Mouse (Mus musculus) effector memory CD4-positive, alpha-beta T cell, adult 7 months (primary cell): ENCODE measurements around the gene Cbarp. TPM values are rescaled to one million over a fixed set of nuclear protein-coding genes. Genes with fewer than 3 reads are reported as not detected.

Experiments used
- polyA plus RNA-seq: library from polyadenylated mRNA; unstranded; fragments of 100-300 nt; shearing (Covaris generic); gene quantifications from one replicate; pipeline ENCODE4 v1.2.1, GENCODE M21; 2017

The Cbarp gene
- 5.3 TPM for polyA plus RNA-seq

DNA sequence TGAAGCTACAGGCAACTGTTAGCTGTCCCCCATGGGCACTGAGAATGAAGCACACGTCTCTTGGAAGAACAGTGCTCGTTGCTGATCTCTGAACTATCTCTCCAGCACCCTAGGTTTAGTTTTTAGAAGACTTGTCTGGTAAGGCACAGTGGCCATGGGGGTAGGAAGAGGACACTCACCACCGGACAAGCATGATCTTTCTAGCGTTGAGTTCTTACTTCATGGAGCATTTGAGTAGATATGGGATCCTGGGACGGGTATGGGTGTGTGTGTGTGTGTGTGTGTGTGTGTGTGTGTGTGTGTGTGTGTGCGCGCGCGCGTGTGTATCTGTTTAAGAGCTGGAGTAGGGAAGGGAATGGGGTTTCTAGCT is at the start of gene Cbarp:
Cbarp (minus strand) TSS at position 170 of the 370 bp plus-strand sequence.

DNA sequence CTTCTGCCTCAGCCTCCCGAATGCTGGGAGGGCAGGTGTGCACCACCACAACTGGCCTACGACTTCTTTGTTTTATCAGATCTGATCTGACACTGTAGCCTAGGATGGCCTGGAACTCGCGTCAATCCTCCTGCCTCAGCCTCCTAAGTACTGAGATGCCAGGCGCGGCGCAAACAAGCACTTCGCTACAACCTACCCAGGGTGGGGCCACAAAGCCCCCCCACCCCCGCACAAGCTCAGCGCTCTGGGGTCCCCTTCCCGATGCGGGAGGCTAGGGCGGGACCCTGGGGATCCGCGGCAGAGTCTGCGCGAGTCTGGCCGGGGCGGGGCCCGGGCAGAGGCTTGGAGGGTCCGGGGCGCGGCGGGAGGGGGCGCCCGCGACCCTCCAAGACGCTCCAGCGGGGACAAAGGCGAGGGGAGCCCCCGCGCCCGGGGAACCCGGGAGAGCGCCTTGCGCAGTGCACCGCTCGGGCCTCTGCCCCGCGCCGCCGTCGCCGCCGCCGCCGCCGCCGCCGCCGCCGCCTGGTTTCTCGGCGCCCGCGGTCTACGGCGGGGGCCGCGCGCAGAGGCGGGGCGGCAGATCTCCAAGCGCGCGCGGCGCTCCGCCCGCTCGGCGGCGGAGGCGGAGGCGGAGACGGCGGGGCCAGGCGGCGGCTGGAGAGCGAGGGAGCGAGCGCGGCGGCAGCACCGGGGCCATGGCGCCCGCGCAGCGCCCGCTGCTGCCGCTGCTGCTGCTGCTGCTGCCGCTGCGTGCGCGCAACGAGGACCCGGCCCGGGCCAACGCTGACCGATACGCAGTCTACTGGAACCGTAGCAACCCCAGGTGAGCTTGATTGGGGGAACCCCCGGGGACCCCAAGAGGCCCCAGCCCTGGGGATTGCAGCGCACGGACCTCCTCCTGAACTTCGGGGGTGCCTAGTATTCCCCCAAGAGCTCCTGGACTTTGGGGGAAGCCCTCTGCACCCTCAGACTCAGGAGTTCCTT is 38.7 kb upstream of the Cbarp start, which contains the start of gene Efna2:
Efna2 (plus strand) TSS at position 415 of the 984 bp plus-strand sequence.

DNA sequence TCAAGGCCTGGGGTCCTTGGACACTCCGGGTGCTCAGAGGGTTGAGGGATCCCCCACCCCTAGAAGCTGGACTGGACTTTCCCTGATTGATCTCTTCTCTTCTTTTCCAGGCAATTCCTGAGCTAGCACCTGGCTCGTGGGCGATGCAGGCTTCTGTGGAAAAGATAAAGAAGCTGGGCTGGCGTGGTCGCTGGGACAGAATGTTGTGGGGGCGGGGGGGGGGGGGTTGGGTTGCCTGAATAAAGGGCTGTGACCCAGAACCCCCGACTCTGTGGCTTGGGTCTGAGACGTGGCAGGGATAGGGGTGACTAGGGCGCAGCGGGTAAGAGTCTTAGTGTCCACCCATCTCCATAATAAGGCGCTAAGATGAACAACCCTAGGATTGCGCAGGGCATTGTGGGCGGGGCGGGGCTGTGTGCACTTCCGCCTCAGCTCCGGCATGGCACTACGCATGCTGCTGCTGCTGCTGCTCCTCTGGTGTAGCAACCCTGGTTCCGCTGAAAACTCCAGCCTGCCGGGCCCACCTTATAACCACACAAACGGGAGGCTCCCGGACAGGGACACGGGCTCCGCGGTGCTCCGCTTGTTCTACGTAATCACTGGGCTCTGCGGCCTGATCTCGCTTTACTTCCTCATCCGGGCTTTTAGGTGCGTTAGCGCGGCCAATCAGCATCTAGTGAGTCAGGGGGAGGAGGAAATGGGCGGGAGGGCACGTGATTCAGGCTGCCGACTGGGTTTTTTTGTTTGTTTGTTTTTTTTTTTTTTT is 32.1 kb upstream of the Cbarp start, which contains the start of gene 1600002K03Rik:
1600002K03Rik (plus strand) TSS at position 418 of the 766 bp plus-strand sequence.

DNA sequence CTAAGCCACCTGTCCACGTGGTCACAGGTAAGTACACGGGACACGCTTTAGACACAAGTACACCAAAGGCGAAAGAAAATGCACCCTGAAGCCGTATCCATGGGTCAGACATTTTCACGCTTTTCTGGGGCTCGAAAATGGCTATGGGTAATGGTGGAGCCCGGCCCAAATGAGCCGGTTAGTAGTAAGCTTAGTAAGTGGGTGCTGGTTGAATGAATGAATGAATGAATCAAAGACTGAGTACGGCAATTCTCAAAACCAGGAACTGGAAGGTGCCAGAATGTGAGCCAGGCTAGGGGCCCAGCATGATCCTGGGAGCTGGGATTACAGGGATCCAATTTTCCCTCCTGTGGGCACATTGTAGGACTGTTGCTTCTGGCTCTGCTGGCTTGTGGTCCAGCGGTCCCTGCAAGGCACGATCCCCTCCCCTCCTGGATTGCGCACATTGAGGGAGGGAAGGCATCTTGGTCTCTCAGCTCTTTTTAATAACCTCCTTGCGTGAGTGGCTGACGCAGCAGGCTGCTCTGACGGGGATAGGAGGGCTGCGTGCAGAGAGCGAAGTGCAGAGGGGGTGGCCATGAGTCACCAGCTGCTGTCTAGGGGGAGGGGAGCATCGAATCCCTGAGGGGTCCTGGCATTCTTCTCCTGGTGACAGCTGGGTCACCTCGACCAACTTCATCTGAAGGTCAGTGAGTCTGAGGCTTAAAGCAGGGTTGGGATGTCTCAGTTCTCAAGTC is 24.9 kb upstream of the Cbarp start, which contains the start of gene Cirbp:
Cirbp (plus strand) TSS at position 594 of the 737 bp plus-strand sequence.

DNA sequence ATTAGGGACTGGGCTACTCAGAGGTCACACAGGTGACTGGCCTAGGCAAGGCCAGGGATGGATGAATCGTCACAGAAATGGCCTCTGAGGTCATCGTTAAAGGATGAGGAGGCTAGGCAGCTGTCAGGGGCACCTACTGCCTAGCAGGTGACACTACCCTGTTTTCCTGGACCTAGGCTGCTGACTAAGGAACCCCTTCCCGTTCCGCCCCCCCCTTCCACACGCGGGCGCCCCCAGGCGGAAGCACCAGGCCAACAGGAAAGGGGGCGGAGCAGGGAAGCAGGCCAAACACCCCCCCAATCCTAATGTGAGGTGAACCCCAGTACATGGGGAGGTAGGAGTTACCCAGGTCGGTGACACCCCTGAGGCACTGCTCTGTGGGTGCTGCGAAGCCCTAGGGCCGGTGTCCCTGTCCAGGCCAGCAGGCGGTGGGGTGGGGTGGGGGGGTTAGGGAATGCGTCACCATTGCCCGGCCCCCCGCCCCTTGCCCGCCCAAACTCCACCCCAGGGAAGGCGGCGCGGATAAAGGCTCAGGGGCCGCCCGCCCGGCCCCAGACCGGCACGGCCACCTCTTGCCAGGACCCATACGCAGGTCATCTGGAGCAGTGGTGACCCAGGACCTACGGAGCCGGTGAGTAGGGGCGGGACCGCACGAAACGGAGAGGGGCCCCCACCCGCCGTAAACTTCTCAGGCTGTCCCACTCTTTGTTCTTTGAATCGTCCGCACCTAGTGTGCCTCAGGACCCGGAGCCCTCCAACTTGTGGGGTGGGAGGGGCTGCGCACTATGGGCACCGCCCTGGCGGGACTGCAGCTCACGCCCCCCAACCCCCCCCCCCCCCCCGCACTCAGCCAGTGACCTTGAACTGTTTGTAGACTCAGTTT is 7.3 kb upstream of the Cbarp start, which contains the start of gene Midn:
Midn (plus strand) TSS at position 554 of the 883 bp plus-strand sequence.

DNA sequence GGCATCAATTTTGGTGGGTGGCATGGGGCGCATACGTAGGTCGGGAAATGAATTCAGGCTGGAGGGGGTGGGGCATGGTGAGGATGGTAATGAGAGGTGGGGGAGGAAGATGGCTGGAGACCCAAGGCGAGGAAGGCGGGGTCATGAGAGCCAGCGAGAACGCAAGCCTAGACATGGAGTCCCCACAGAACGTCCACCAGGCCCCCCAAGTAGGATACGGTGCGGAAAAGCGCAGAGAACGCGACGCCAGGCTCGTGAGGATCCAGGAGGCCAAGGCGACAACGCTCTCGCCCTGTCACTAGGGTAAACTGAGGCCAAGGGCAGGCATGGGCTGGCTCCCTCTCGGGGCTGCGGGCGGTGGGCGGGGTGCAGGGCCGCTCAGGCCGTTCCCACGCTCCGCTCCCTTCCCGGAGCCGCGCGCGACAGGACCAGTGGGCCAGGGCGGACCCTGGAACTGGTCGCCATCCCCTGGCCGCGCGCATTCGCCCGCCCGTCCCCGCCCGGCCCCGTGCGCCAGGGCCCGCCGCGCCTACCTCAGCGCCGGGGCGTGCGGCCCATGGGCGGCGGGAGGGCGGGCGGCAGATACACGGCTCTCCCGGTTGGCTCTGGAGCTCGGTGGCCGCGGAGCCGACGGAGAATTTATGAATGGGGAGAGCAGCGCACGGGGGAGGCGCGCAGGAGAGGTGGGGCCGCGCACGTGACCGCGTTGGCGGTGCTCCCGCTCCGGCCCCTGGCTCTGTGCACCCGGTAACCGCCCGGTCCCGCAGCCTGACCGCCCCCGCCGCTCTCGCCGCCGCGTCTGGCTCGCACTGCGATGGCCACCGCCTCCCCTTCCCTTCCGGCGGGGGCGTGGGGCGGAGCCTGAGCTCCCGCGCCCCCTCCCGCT is 1.8 kb downstream of the Cbarp start, which contains the start of gene Atp5d:
Atp5d (plus strand) TSS at position 80 of the 886 bp plus-strand sequence.

DNA sequence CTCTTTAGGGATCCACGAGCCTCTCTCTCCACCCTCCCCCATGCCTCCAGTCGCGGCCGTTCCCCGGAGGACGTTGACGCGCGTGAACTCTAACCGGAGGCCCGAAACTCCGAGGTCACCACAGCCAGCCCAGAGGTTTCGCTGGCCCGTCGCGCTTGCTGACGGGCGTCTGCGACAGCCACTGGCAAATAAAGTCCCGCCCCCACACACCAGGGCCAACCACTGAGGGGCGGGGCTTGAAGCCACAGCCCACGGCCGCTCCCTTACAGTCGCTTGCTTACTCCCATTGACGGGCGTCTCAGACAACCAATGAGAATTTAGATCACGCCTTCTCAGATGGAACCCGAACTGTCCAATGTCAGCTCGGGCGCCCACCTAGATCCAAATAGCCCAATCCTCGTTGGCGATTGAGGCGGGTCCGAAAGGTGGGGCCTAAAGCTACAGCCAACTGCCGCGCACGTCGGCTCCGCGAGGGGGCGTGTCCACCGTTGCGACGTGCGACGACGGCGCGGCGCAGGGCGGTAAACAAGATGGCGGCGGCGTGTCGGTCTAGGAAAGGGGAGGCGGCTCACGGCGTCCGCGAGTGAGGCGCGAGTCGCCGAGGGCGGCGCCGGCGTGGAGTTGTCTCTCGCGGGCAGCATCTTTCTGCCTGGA is 25.2 kb downstream of the Cbarp start, which contains the start of gene Stk11:
Stk11 (plus strand) TSS at position 514 of the 654 bp plus-strand sequence.

DNA sequence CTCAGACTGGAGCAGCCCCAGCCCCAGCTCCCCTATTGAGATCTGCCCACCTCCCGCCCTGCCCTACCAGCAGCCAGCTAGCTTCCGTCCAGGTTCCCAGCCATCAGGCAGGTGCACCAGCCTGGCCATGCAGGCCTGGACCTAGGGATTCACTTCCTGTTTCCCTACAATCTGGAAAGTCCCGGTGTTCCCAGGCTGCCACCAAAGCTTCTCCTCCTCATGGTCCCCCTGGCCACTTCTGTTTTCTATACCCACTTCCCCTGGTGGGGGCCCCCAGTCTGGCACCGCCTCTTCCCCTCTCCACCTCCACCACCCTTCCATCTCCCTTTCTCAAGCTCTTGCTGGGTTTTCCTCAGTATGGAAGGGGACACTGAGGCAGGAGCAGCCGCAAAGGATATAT is 35.2 kb downstream of the Cbarp start, which contains the start of gene Sbno2:
Sbno2 (minus strand) TSS at position 112 of the 400 bp plus-strand sequence.

Other genes starting within 250 kb of the Cbarp start
- not detected for gene Cfd, start 250.0 kb downstream of the Cbarp start, polyA plus RNA-seq
- gene Med16, start 231.9 kb downstream of the Cbarp start, polyA plus RNA-seq: 27.3 TPM
- 19.6 TPM for gene Gm26602, start 230.0 kb downstream of the Cbarp start, polyA plus RNA-seq
- gene Kiss1r, start 223.9 kb downstream of the Cbarp start, polyA plus RNA-seq: 0.26 TPM
- gene R3hdm4, start 219.6 kb downstream of the Cbarp start, polyA plus RNA-seq: 117 TPM
- 9.7 TPM for gene Arid3a, start 213.8 kb downstream of the Cbarp start, polyA plus RNA-seq
- gene Wdr18, start 180.7 kb downstream of the Cbarp start, polyA plus RNA-seq: 74.2 TPM
- 0.49 TPM for gene Grin3b, start 170.1 kb downstream of the Cbarp start, polyA plus RNA-seq
- 26.7 TPM for gene Tmem259, start 156.5 kb downstream of the Cbarp start, polyA plus RNA-seq
- gene Cnn2, start 152.3 kb downstream of the Cbarp start, polyA plus RNA-seq: 580 TPM
- 42.6 TPM for gene Abca7, start 144.3 kb downstream of the Cbarp start, polyA plus RNA-seq
- gene Arhgap45, start 124.2 kb downstream of the Cbarp start, polyA plus RNA-seq: 732 TPM
- 104 TPM for gene Polr2e, start 101.0 kb downstream of the Cbarp start, polyA plus RNA-seq
- 296 TPM for gene Gpx4, start 93.7 kb downstream of the Cbarp start, polyA plus RNA-seq
- gene Sbno2, start 35.3 kb downstream of the Cbarp start, polyA plus RNA-seq: 60.3 TPM
- 31.4 TPM for gene Stk11, start 25.0 kb downstream of the Cbarp start, polyA plus RNA-seq
- gene Atp5d, start 2.2 kb downstream of the Cbarp start, polyA plus RNA-seq: 367 TPM
- gene Midn, start 7.4 kb upstream of the Cbarp start, polyA plus RNA-seq: 4.4 TPM
- 232 TPM for gene Cirbp, start 25.1 kb upstream of the Cbarp start, polyA plus RNA-seq
- gene 1600002K03Rik, start 32.1 kb upstream of the Cbarp start, polyA plus RNA-seq: 18.9 TPM
- 0.41 TPM for gene Efna2, start 38.6 kb upstream of the Cbarp start, polyA plus RNA-seq
- 66.2 TPM for gene Mum1, start 85.6 kb upstream of the Cbarp start, polyA plus RNA-seq
- gene Ndufs7, start 108.3 kb upstream of the Cbarp start, polyA plus RNA-seq: 159 TPM
- gene Gamt, start 120.2 kb upstream of the Cbarp start, polyA plus RNA-seq: 1.8 TPM
- 78.1 TPM for gene Dazap1, start 120.7 kb upstream of the Cbarp start, polyA plus RNA-seq
- gene Rps15, start 151.6 kb upstream of the Cbarp start, polyA plus RNA-seq: 748 TPM
- gene Apc2, start 155.1 kb upstream of the Cbarp start, polyA plus RNA-seq: 0.05 TPM
- gene 2310011J03Rik, start 179.7 kb upstream of the Cbarp start, polyA plus RNA-seq: 29.9 TPM
- 1.8 TPM for gene Pcsk4, start 188.7 kb upstream of the Cbarp start, polyA plus RNA-seq
- gene Reep6, start 189.1 kb upstream of the Cbarp start, polyA plus RNA-seq: not detected
- not detected for gene Adamtsl5, start 207.6 kb upstream of the Cbarp start, polyA plus RNA-seq
- gene Plk5, start 215.6 kb upstream of the Cbarp start, polyA plus RNA-seq: not detected
- 7.3 TPM for gene Mex3d, start 246.8 kb upstream of the Cbarp start, polyA plus RNA-seq